Mouse (Mus musculus) intestine, embryonic 16.5 days (tissue): ENCODE results near the gene Gnao1. TPM values are rescaled to one million over a fixed set of nuclear protein-coding genes. Genes with fewer than 3 reads are reported as not detected.
A peak's percentile ranks its signal among the peaks of the same experiment; 100 is the strongest.

Experiments
- ATAC-seq: fragments of 200-750 bp; cut with Nextera tagmentation; 2 replicates; pipeline ENCODE4 v1.8.0; 2017; ENCODE audit warnings: moderate TSS enrichment, moderate library complexity
- H3K27ac ChIP-seq: fragments of 300-500 bp; sonication (generic); 2 replicates; pipeline ENCODE4 v1.5.1; 2014; ENCODE audit warnings: mild to moderate bottlenecking, low read length
- H3K27me3 ChIP-seq: fragments of 300-500 bp; sonication (generic); replicated peaks from 2 replicates; pipeline ENCODE4 v1.6.1; 2014; ENCODE audit warnings: low read length, control low read depth, mixed read lengths; ENCODE audit not compliant: control insufficient read depth, insufficient read depth
- H3K36me3 ChIP-seq: fragments of 300-500 bp; sonication (generic); 2 replicates; pipeline ENCODE4 v1.6.1; 2014; ENCODE audit warnings: low read length, control low read depth; ENCODE audit not compliant: control insufficient read depth, insufficient read depth
- H3K4me1 ChIP-seq: fragments of 300-500 bp; sonication (generic); 2 replicates; pipeline ENCODE4 v1.6.1; 2014; ENCODE audit warnings: low read length, control low read depth, mixed read lengths; ENCODE audit not compliant: control insufficient read depth, insufficient read depth
- H3K4me2 ChIP-seq: fragments of 300-500 bp; sonication (generic); 2 replicates; pipeline ENCODE4 v1.6.1; 2014; ENCODE audit warnings: low read depth, low read length, control low read depth
- H3K4me3 ChIP-seq: fragments of 300-500 bp; sonication (generic); 2 replicates; pipeline ENCODE4 v1.5.1; 2014; ENCODE audit warnings: mild to moderate bottlenecking, low read length
- H3K9ac ChIP-seq: fragments of 300-500 bp; sonication (generic); 2 replicates; pipeline ENCODE4 v1.6.1; 2014; ENCODE audit warnings: low read depth, low read length
- H3K9me3 ChIP-seq: fragments of 300-500 bp; sonication (generic); 2 replicates; pipeline ENCODE4 v1.6.1; 2016; ENCODE audit warnings: low read length, control low read depth; ENCODE audit not compliant: control insufficient read depth
- WGBS: fragments of 180-500 bp; shearing (Covaris S2); extraction: QIAGEN DNeasy Blood & Tissue Kit; methylation state at CpG from one replicate; pipeline ENCODE4 v1.1.7; 2014; 5-methylcytosine and 5-hydroxymethylcytosine counted together
- polyA plus RNA-seq: library from polyadenylated mRNA; unstranded; fragments of >200 nt; fragmentation: Nextera tagmentation; extraction: Ambion mirVana; gene quantifications from 2 replicates; pipeline ENCODE4 v1.2.1, GENCODE M21; 2015

Gene Gnao1
- polyA plus RNA-seq, 1 experiment from 2014 or later = 10.6 TPM

DNA sequence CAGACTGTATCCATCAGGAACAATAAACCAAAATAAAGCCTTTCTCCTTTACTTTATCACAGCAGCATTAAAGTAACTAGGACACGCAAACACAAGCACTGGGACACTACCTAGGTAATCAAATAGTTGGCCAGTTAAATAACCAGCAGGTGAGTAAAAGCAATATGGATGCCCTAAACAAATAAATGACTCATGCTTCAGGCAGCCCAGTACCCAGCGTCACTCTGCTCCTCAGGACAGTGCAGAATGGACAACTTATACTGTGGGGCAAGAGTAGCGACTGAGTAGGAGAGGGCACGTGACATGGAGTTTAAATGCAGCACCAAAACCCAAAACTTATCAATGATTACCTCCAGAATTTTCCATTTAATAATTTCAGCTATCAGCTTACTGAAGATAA is 180.0 kb downstream of the Gnao1 start:
- Histone ChIP-seq H3K4me3 (no peak overlapping the region), H3K9me3 (no peaks in the 10 kb centered on the region), H3K27ac (no peak overlapping the region), H3K36me3 (peaks cover 5% of the 10 kb centered on the region; the same call in 1 of the 2 replicates), H3K4me2 (no peak overlapping the region), H3K27me3 (no peaks in the 10 kb centered on the region), H3K9ac (no peak overlapping the region), H3K4me1 (no peaks in the 10 kb centered on the region)
- ATAC-seq = no peak
- 72% methylated on average over 4 of the region's 4 CpGs for WGBS

GRCm38 (mm10) chr8:93998961-93999360 is 189.2 kb downstream of the Gnao1 start:
- Histone ChIP-seq H3K9ac (no peak overlapping the region), H3K4me3 (no peak overlapping the region), H3K36me3 (peaks cover 2% of the 10 kb centered on the region; the same call in 1 of the 2 replicates), H3K27ac (no peak overlapping the region), H3K4me1 (no peaks in the 10 kb centered on the region), H3K27me3 (no peaks in the 10 kb centered on the region), H3K9me3 (no peaks in the 10 kb centered on the region), H3K4me2 (no peak overlapping the region)
- no peak for ATAC-seq
- 97% methylated on average over 2 of the region's 2 CpGs for WGBS

DNA sequence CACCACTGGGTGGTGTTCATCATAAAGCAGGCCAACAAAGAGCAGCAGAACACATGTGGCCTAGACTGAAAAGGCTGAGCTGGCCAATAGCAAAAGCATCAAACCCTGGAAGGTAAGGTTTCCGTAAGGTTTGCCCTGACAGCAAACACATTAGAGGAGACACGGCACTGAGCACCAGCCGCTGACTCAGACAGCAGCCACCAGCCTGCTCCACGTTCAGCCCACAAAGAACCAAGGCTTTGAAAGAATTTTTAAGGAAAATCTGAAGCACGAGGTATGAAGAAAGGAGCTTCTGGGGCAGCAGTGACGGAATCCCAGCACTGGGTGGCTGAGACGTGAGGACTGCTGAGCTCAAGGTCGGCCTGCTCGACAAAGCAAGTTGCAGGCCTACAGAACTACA is 194.4 kb downstream of the Gnao1 start:
- Histone ChIP-seq H3K4me2 (no peak overlapping the region), H3K9me3 (no peaks in the 10 kb centered on the region), H3K36me3 (peaks cover 2% of the 10 kb centered on the region; the same call in 1 of the 2 replicates), H3K4me1 (peaks cover 8% of the 10 kb centered on the region), H3K27ac (no peak overlapping the region), H3K4me3 (no peak overlapping the region), H3K27me3 (no peaks in the 10 kb centered on the region), H3K9ac (no peak overlapping the region)
- 87% methylated on average over 9 of the region's 9 CpGs for WGBS
- no peak for ATAC-seq

- no peak overlapping the region for H3K9ac ChIP-seq
- peak overlapping the region; percentile 57 for H3K27ac ChIP-seq
- H3K9me3 ChIP-seq = no peaks in the 10 kb centered on the region
- WGBS = 50% methylated on average over 15 of the region's 15 CpGs
- no peaks in the 10 kb centered on the region for H3K27me3 ChIP-seq
- no peak for ATAC-seq
- H3K4me1 ChIP-seq = peaks cover 27% of the 10 kb centered on the region
- H3K4me3 ChIP-seq = no peak overlapping the region
- H3K36me3 ChIP-seq = no peaks in the 10 kb centered on the region
- peak overlapping the region; percentile 27; the same call in 1 of the 2 replicates for H3K4me2 ChIP-seq
Observed at GRCm38 (mm10) chr8:94009243-94009845, 199.6 kb downstream of the Gnao1 start.

- H3K27me3 ChIP-seq = no peaks in the 10 kb centered on the region
- no peaks in the 10 kb centered on the region for H3K36me3 ChIP-seq
- peaks cover 27% of the 10 kb centered on the region for H3K4me1 ChIP-seq
- peak overlapping the region; percentile 27 for H3K4me2 ChIP-seq
- 0 out of 2 replicates have a peak overlapping the region, but pooled peaks have one; percentile 9 for H3K9ac ChIP-seq
- H3K27ac ChIP-seq = peak overlapping the region; percentile 57
- H3K4me3 ChIP-seq = no peak overlapping the region
- no peaks in the 10 kb centered on the region for H3K9me3 ChIP-seq
- WGBS = 63% methylated on average over 2 of the region's 2 CpGs
- ATAC-seq = no peak
Observed at GRCm38 (mm10) chr8:94010101-94010705, 200.4 kb downstream of the Gnao1 start.

DNA sequence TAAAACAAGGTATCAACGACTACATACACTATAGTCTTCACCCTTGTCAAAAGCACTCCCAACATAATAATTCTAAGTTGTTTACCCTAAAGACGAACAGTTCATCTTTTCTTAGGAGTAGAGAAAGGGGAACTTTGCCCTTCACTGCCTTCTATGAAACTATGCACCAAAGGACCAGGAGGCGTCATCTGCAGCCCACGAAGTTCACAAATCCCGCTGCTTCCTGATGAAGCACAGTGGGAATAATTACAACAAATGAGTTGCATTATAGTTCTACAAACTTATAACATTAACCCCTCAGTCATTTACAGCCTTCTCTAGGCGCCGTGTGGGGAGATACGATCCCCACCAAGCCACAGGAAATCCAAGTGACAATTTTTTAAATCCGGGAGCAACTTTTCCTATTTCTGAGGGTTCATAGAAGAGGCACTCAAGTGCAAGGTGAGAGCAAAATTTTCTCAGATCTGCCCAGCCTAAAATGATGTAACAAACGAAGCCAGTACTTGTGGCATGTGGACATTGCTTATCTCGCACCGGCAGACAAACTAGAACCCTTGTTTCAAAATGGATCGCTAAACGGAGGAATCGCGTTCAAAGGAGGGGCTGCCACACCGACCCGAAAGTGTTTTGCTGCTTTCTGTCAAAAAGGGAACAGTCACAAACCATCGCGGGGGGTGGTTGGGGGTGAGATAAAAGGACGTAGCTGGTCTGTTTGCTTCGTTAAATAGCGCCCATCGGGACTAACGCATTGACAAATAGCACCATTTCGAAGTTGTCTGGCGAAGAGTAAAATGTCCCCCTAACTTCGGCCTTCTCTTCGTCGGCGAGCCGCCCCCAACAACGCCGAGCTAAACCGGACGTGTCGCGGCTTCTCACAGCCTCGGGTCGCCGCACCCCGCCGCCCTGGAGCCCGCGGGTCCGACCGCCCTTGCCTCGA is 201.6 kb downstream of the Gnao1 start:
- Histone ChIP-seq H3K4me2 (peak overlapping the region; percentile 98), H3K9ac (peak overlapping the region; percentile 98), H3K4me1 (peaks cover 27% of the 10 kb centered on the region), H3K4me3 (peak overlapping the region; percentile 100), H3K27me3 (no peaks in the 10 kb centered on the region), H3K9me3 (no peaks in the 10 kb centered on the region), H3K27ac (peak overlapping the region; percentile 96), H3K36me3 (no peaks in the 10 kb centered on the region)
- WGBS = 3% methylated on average over 48 of the region's 48 CpGs
- no peak for ATAC-seq

GRCm38 (mm10) chr8:94012013-94012951 is 202.5 kb downstream of the Gnao1 start, which contains the start of gene Amfr:
Amfr (minus strand) TSS chr8:94012842.
- H3K9ac ChIP-seq = peak within 1 kb of the TSS; percentile 98
- H3K36me3 ChIP-seq = no peaks in the 10 kb centered on the region
- peak within 1 kb of the TSS; percentile 96 for H3K27ac ChIP-seq
- H3K4me2 ChIP-seq = peak within 1 kb of the TSS; percentile 98
- H3K4me1 ChIP-seq = peaks cover 27% of the 10 kb centered on the region
- no peaks in the 10 kb centered on the region for H3K27me3 ChIP-seq
- ATAC-seq = peak; percentile 94
- no peaks in the 10 kb centered on the region for H3K9me3 ChIP-seq
- WGBS = under 1% methylated on average over 103 of the region's 130 CpGs
- H3K4me3 ChIP-seq = peak within 1 kb of the TSS; percentile 100

DNA sequence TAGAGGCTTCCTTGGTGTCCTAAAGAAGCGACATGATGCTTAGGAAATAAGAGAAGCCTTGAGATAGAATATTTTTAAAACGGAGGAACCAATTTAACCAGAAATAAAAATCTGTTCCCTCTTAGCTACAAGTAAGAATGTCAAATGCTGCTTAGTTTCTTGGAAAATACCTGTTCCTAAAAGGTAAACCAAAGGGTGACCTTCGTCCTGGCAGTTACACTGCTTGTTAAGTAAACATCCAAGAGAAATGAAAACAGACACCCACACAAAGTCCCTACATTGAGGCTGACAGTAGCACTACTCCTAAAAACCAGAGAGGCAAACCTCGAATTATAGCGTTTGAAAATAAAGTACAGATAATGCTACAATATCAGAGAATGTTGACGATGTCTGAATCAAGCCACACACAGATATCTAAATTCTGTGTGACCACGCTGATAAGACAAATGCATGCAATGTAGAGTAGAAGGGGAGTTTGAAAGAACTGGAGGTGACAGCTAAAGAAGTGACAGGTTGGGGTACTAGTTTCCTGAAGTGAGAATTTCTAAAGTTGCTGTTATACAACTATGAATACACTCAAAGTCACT is 203.4 kb downstream of the Gnao1 start:
- H3K9me3 ChIP-seq = no peaks in the 10 kb centered on the region
- peak overlapping the region; percentile 100 for H3K4me3 ChIP-seq
- peak overlapping the region; percentile 98 for H3K9ac ChIP-seq
- H3K36me3 ChIP-seq = no peaks in the 10 kb centered on the region
- H3K4me2 ChIP-seq = peak overlapping the region; percentile 98
- 27% methylated on average over 7 of the region's 7 CpGs for whole genome bisulfite sequencing
- peak overlapping the region; percentile 96 for H3K27ac ChIP-seq
- no peaks in the 10 kb centered on the region for H3K27me3 ChIP-seq
- no peak for ATAC-seq
- peaks cover 26% of the 10 kb centered on the region for H3K4me1 ChIP-seq
